Mouse (Mus musculus) stomach, embryonic 16.5 days (tissue): ENCODE results near the gene Fbxl3. TPM values are rescaled to one million over a fixed set of nuclear protein-coding genes. Genes with fewer than 3 reads are reported as not detected.

Source experiments
- ATAC-seq: fragments of 200-750 bp; cut with Nextera tagmentation; 2 replicates; pipeline ENCODE4 v1.8.0; 2017; ENCODE audit warnings: moderate number of reproducible peaks, moderate TSS enrichment; ENCODE audit not compliant: insufficient read depth, low FRiP score
- H3K27ac ChIP-seq: fragments of 300-500 bp; sonication (generic); 2 replicates; pipeline ENCODE4 v1.5.1; 2014; ENCODE audit warnings: low read length
- H3K27me3 ChIP-seq: fragments of 300-500 bp; sonication (generic); 2 replicates; pipeline ENCODE4 v1.6.1; 2014; ENCODE audit warnings: low read length, control low read depth, mixed read lengths; ENCODE audit not compliant: control insufficient read depth, insufficient read depth
- H3K36me3 ChIP-seq: fragments of 300-500 bp; sonication (generic); 2 replicates; pipeline ENCODE4 v1.6.1; 2014; ENCODE audit warnings: low read length; ENCODE audit not compliant: control insufficient read depth, insufficient read depth
- H3K4me1 ChIP-seq: fragments of 300-500 bp; sonication (generic); 2 replicates; pipeline ENCODE4 v1.6.1; 2014; ENCODE audit warnings: low read length, control low read depth, mixed read lengths; ENCODE audit not compliant: control insufficient read depth, insufficient read depth
- H3K4me2 ChIP-seq: fragments of 300-500 bp; sonication (generic); 2 replicates; pipeline ENCODE4 v1.6.1; 2014; ENCODE audit warnings: low read depth, low read length, mixed read lengths
- H3K4me3 ChIP-seq: fragments of 300-500 bp; sonication (generic); replicated peaks from 2 replicates; pipeline ENCODE4 v1.5.1; 2014; ENCODE audit warnings: mild to moderate bottlenecking, low read length
- H3K9ac ChIP-seq: fragments of 300-500 bp; sonication (generic); 2 replicates; pipeline ENCODE4 v1.6.1; 2014; ENCODE audit warnings: low read length
- H3K9me3 ChIP-seq: fragments of 300-500 bp; sonication (generic); replicated peaks from 2 replicates; pipeline ENCODE4 v1.6.1; 2016; ENCODE audit warnings: low read length, control low read depth; ENCODE audit not compliant: control insufficient read depth
- WGBS: fragments of 180-500 bp; shearing (Covaris S2); extraction: QIAGEN DNeasy Blood & Tissue Kit; methylation state at CpG from one replicate; pipeline ENCODE4 v1.1.7; 2014; 5-methylcytosine and 5-hydroxymethylcytosine counted together
- polyA plus RNA-seq: library from polyadenylated mRNA; unstranded; fragments of >200 nt; fragmentation: Nextera tagmentation; extraction: Ambion mirVana; gene quantifications from 2 replicates; pipeline ENCODE4 v1.2.1, GENCODE M21; 2015

Fbxl3 gene
- polyA plus RNA-seq, 1 experiment from 2014 or later, result 22.1 TPM

GRCm38 (mm10) chr14:103102246-103102645 is 2.9 kb upstream of the Fbxl3 start:
- no peak overlapping the region for H3K4me3 ChIP-seq
- H3K9ac ChIP-seq, result no peak overlapping the region
- H3K4me1 ChIP-seq, result peaks cover 16% of the 10 kb centered on the region; the same call in 1 of the 2 replicates
- 43% methylated on average over 6 of the region's 6 CpGs for WGBS
- H3K36me3 ChIP-seq, result no peaks in the 10 kb centered on the region
- no peaks in the 10 kb centered on the region for H3K27me3 ChIP-seq
- ATAC-seq, result no peak
- no peaks in the 10 kb centered on the region for H3K9me3 ChIP-seq
- peak overlapping the region; percentile 38 for H3K27ac ChIP-seq
- H3K4me2 ChIP-seq, result no peak overlapping the region

GRCm38 (mm10) chr14:103101171-103101570 is 1.8 kb upstream of the Fbxl3 start:
- Histone ChIP-seq H3K36me3 (no peaks in the 10 kb centered on the region), H3K27me3 (no peaks in the 10 kb centered on the region), H3K9me3 (no peaks in the 10 kb centered on the region), H3K4me2 (no peak overlapping the region), H3K27ac (no peak overlapping the region; the same call in 1 of the 2 replicates), H3K4me1 (peaks cover 22% of the 10 kb centered on the region; the same call in 1 of the 2 replicates), H3K4me3 (no peak overlapping the region), H3K9ac (no peak overlapping the region)
- ATAC-seq, result no peak
- WGBS, result 56% methylated on average over 3 of the region's 3 CpGs

GRCm38 (mm10) chr14:103100296-103100695 is 930 bp upstream of the Fbxl3 start:
- no peaks in the 10 kb centered on the region for H3K27me3 ChIP-seq
- H3K27ac ChIP-seq, result peak overlapping the region; percentile 57
- no peaks in the 10 kb centered on the region for H3K9me3 ChIP-seq
- ATAC-seq, result no peak
- 0 out of 2 replicates have a peak, but pooled peaks cover 1% of the 10 kb centered on the region for H3K36me3 ChIP-seq
- H3K4me1 ChIP-seq, result peaks cover 23% of the 10 kb centered on the region; the same call in 1 of the 2 replicates
- H3K4me2 ChIP-seq, result no peak overlapping the region
- H3K9ac ChIP-seq, result no peak overlapping the region
- no peak overlapping the region for H3K4me3 ChIP-seq
- WGBS, result 74% methylated on average over 13 of the region's 13 CpGs

- H3K36me3 ChIP-seq, result 0 out of 2 replicates have a peak, but pooled peaks cover 5% of the 10 kb centered on the region
These were observed 655 bp downstream of the Fbxl3 start for GRCm38 (mm10) chr14:103098587-103099235.

GRCm38 (mm10) chr14:103098213-103098586 is 1.2 kb downstream of the Fbxl3 start:
- Histone ChIP-seq H3K36me3 (0 out of 2 replicates have a peak, but pooled peaks cover 5% of the 10 kb centered on the region), H3K4me2 (peak overlapping the region; percentile 56), H3K4me3 (peak overlapping the region; percentile 87), H3K4me1 (peaks cover 23% of the 10 kb centered on the region; the same call in 1 of the 2 replicates), H3K27me3 (no peaks in the 10 kb centered on the region), H3K9ac (peak overlapping the region; percentile 100), H3K9me3 (no peaks in the 10 kb centered on the region), H3K27ac (peak overlapping the region; percentile 99)
- WGBS, result under 1% methylated on average over 2 of the region's 2 CpGs
- ATAC-seq, result no peak

More at GRCm38 (mm10) chr14:103098587-103099235, 655 bp downstream of the Fbxl3 start:
- Histone ChIP-seq H3K4me3 (peak overlapping the region; percentile 87), H3K9ac (peak overlapping the region; percentile 100), H3K4me1 (peaks cover 23% of the 10 kb centered on the region; the same call in 1 of the 2 replicates), H3K4me2 (peak overlapping the region; percentile 60), H3K9me3 (no peaks in the 10 kb centered on the region), H3K27me3 (no peaks in the 10 kb centered on the region), H3K27ac (peak overlapping the region; percentile 99)
- peak; percentile 86 for ATAC-seq
- 0% methylated on average over 61 of the region's 86 CpGs for WGBS

GRCm38 (mm10) chr14:103096621-103097020 is 2.7 kb downstream of the Fbxl3 start:
- Histone ChIP-seq H3K27me3 (no peaks in the 10 kb centered on the region), H3K9ac (no peak overlapping the region), H3K9me3 (no peaks in the 10 kb centered on the region), H3K27ac (no peak overlapping the region), H3K4me3 (no peak overlapping the region), H3K4me2 (no peak overlapping the region), H3K36me3 (0 out of 2 replicates have a peak, but pooled peaks cover 5% of the 10 kb centered on the region), H3K4me1 (peaks cover 20% of the 10 kb centered on the region)
- 73% methylated on average over 6 of the region's 6 CpGs for WGBS
- no peak for ATAC-seq

GRCm38 (mm10) chr14:103095826-103096225 is 3.5 kb downstream of the Fbxl3 start:
- H3K36me3 ChIP-seq, result 0 out of 2 replicates have a peak, but pooled peaks cover 5% of the 10 kb centered on the region
- no peak overlapping the region for H3K4me3 ChIP-seq
- H3K4me2 ChIP-seq, result no peak overlapping the region
- H3K27ac ChIP-seq, result no peak overlapping the region
- 90% methylated on average over 8 of the region's 8 CpGs for WGBS
- H3K27me3 ChIP-seq, result no peaks in the 10 kb centered on the region
- peaks cover 18% of the 10 kb centered on the region for H3K4me1 ChIP-seq
- no peak overlapping the region for H3K9ac ChIP-seq
- ATAC-seq, result no peak
- H3K9me3 ChIP-seq, result no peaks in the 10 kb centered on the region

GRCm38 (mm10) chr14:103095036-103095435 is 4.3 kb downstream of the Fbxl3 start:
- Histone ChIP-seq H3K4me3 (no peak overlapping the region), H3K27me3 (no peaks in the 10 kb centered on the region), H3K4me1 (peaks cover 18% of the 10 kb centered on the region), H3K9ac (no peak overlapping the region), H3K36me3 (0 out of 2 replicates have a peak, but pooled peaks cover 5% of the 10 kb centered on the region), H3K4me2 (no peak overlapping the region), H3K9me3 (no peaks in the 10 kb centered on the region), H3K27ac (no peak overlapping the region)
- no peak for ATAC-seq
- WGBS, result 86% methylated on average over 8 of the region's 8 CpGs

- no peak for ATAC-seq
- Histone ChIP-seq H3K27me3 (no peaks in the 10 kb centered on the region), H3K4me3 (no peak overlapping the region), H3K27ac (no peak overlapping the region), H3K36me3 (0 out of 2 replicates have a peak, but pooled peaks cover 5% of the 10 kb centered on the region), H3K9me3 (no peaks in the 10 kb centered on the region), H3K4me2 (no peak overlapping the region), H3K9ac (no peak overlapping the region), H3K4me1 (peaks cover 18% of the 10 kb centered on the region)
- WGBS, result 50% methylated on average over 4 of the region's 4 CpGs
These were observed 5.7 kb downstream of the Fbxl3 start for GRCm38 (mm10) chr14:103093670-103094069.
